Comparison of ENCODE assay signal across 9 mouse cellular contexts in genomic region chr11:62495276-62495801, GRCm38 (mm10). TPM values are rescaled to one million over a fixed set of nuclear protein-coding genes. Genes with fewer than 3 reads are reported as not detected.
DNase-seq lines count a peak whose midpoint lies in the region; ATAC-seq lines count a peak whose summit lies in the region.
"Had no signal": no experiment of that assay in that cellular context is flagged by ENCODE, and none has a peak within 500 bp of the region (broad histone marks: within the 10 kb centered on the region; RNA-seq: fewer than 3 reads in every experiment).

No protein-coding gene starts in this region.

- no peaks in the 10 kb centered on the region for H3K27me3 ChIP-seq in hindbrain, embryonic 10.5 days (ENCODE audit: insufficient read depth, poor library complexity, severe bottlenecking)
- no peaks in the 10 kb centered on the region for H3K27me3 ChIP-seq in hindbrain, embryonic 14.5 days (ENCODE audit: control insufficient read depth, insufficient read depth, low read length)
- H3K27me3 ChIP-seq in kidney, embryonic 14.5 days (ENCODE audit: control insufficient read depth, insufficient read depth, low read length) = no peaks in the 10 kb centered on the region

- peak; percentile 25 for DNase-seq in hindbrain, embryonic 10.5 days (ENCODE audit: low spot score)
- DNase-seq in hindbrain, embryonic 14.5 days (ENCODE audit: low spot score) = no peak
- peak; percentile 47 for DNase-seq in adrenal gland, postnatal 25 days
- peak; percentile 25 for DNase-seq in heart, adult 8-10 months (ENCODE audit: low spot score)
- DNase-seq in lung, postnatal 14 days = peak; percentile 64
- peak; percentile 23 for DNase-seq in urinary bladder, postnatal 25 days (ENCODE audit: low spot score)

- no peak overlapping the region for H3K4me2 ChIP-seq in hindbrain, embryonic 14.5 days (replicated peaks)
- H3K4me2 ChIP-seq in kidney, embryonic 14.5 days (replicated peaks; ENCODE audit: low read depth, low read length) = peak overlapping the region; percentile 4; the same call in 1 of the 2 replicates

- WGBS in hindbrain, embryonic 10.5 days = 33% methylated on average over 9 of the region's 10 CpGs
- WGBS in hindbrain, embryonic 14.5 days = 27% methylated on average over 10 of the region's 10 CpGs
- WGBS in kidney, embryonic 14.5 days = 25% methylated on average over 9 of the region's 10 CpGs

- no peaks in the 10 kb centered on the region for H3K36me3 ChIP-seq in hindbrain, embryonic 10.5 days
- H3K36me3 ChIP-seq in hindbrain, embryonic 14.5 days (replicated peaks; ENCODE audit: control insufficient read depth, insufficient read depth) = no peaks in the 10 kb centered on the region
- H3K36me3 ChIP-seq in kidney, embryonic 14.5 days (ENCODE audit: control insufficient read depth, insufficient read depth, low read length) = no peaks in the 10 kb centered on the region

- H3K9ac ChIP-seq in hindbrain, embryonic 14.5 days = no peak overlapping the region
- peak overlapping the region; percentile 28; the same call in 1 of the 2 replicates for H3K9ac ChIP-seq in kidney, embryonic 14.5 days (ENCODE audit: low read depth, low read length)

- H3K27ac ChIP-seq in hindbrain, embryonic 10.5 days = peak overlapping the region; percentile 87
- H3K27ac ChIP-seq in hindbrain, embryonic 14.5 days = no peak overlapping the region
- peak overlapping the region; percentile 76 for H3K27ac ChIP-seq in kidney, embryonic 14.5 days (ENCODE audit: low read depth, low read length)

- ATAC-seq in hindbrain, embryonic 14.5 days (ENCODE audit: low FRiP score) = no peak
- peak; percentile 38; the same call in 1 of the 2 replicates for ATAC-seq in kidney, embryonic 14.5 days (ENCODE audit: low FRiP score, low TSS enrichment)
- ATAC-seq in monocyte, adult 5-6 weeks (replicated peaks; ENCODE audit: insufficient number of reproducible peaks, low FRiP score, low TSS enrichment, poor library complexity, severe bottlenecking) = no peak

- H3K9me3 ChIP-seq in hindbrain, embryonic 10.5 days = no peaks in the 10 kb centered on the region
- no peaks in the 10 kb centered on the region for H3K9me3 ChIP-seq in hindbrain, embryonic 14.5 days (ENCODE audit: control insufficient read depth, low read length)
- no peaks in the 10 kb centered on the region for H3K9me3 ChIP-seq in kidney, embryonic 14.5 days (ENCODE audit: control insufficient read depth, low read length)
- H3K9me3 ChIP-seq: G1E had no signal

- no peak overlapping the region for H3K4me3 ChIP-seq in hindbrain, embryonic 10.5 days
- no peak overlapping the region for H3K4me3 ChIP-seq in hindbrain, embryonic 14.5 days (replicated peaks; ENCODE audit: low read length)
- no peak overlapping the region for H3K4me3 ChIP-seq in kidney, embryonic 14.5 days (ENCODE audit: low read length)

- peaks cover 18% of the 10 kb centered on the region for H3K4me1 ChIP-seq in hindbrain, embryonic 10.5 days (replicated peaks)
- H3K4me1 ChIP-seq in hindbrain, embryonic 14.5 days (replicated peaks; ENCODE audit: control insufficient read depth, insufficient read depth, low read length) = 0 out of 2 replicates have a peak, but pooled peaks cover 2% of the 10 kb centered on the region
- no peaks in the 10 kb centered on the region; the same call in none of the 2 replicates for H3K4me1 ChIP-seq in kidney, embryonic 14.5 days (ENCODE audit: control insufficient read depth, insufficient read depth, low read length)

RNA-seq across cellular contexts. Expression of gene Ncor1, which starts 37.0 kb away (rescaled TPM):
- 127 and 131 TPM in 2 replicates for polyA plus RNA-seq in hindbrain, embryonic 10.5 days (2016; fragmentation: Nextera tagmentation; extraction: Ambion mirVana)
- 189 and 202 TPM in 2 replicates for polyA plus RNA-seq in hindbrain, embryonic 14.5 days (2014; fragmentation: Nextera tagmentation; extraction: Ambion mirVana)
- 241 and 268 TPM in 2 replicates for total RNA-seq in adrenal gland, postnatal 25 days (2021)
- total RNA-seq in heart, adult 8-10 months (2022) = 100 to 1,000 TPM; 125 to 148 (median 138) TPM
- polyA plus RNA-seq in kidney, embryonic 14.5 days (2014; fragmentation: Nextera tagmentation; extraction: Ambion mirVana) = 160 and 203 TPM in 2 replicates
- total RNA-seq in monocyte, adult 5-6 weeks (2017) = 267 to 440 TPM (median 292 TPM) in 3 replicates

RNA-seq across cellular contexts. Expression of gene Pigl, which starts 37.1 kb away (rescaled TPM):
- polyA plus RNA-seq in hindbrain, embryonic 10.5 days (2016; fragmentation: Nextera tagmentation; extraction: Ambion mirVana) = 10.7 and 16.0 TPM in 2 replicates
- 8.6 and 10.4 TPM in 2 replicates for polyA plus RNA-seq in hindbrain, embryonic 14.5 days (2014; fragmentation: Nextera tagmentation; extraction: Ambion mirVana)
- total RNA-seq in adrenal gland, postnatal 25 days (2021) = 7.9 and 12.0 TPM in 2 replicates
- total RNA-seq in heart, adult 8-10 months (2022) = 1 to 10 TPM; 3.1 to 3.8 (median 3.3) TPM
- 12.3 and 15.1 TPM in 2 replicates for polyA plus RNA-seq in kidney, embryonic 14.5 days (2014; fragmentation: Nextera tagmentation; extraction: Ambion mirVana)
- 4.1 to 7.1 TPM (median 4.7 TPM) in 3 replicates for total RNA-seq in monocyte, adult 5-6 weeks (2017)

RNA-seq across cellular contexts. Expression of gene Cenpv, which starts 43.7 kb away (rescaled TPM):
- polyA plus RNA-seq in hindbrain, embryonic 10.5 days (2016; fragmentation: Nextera tagmentation; extraction: Ambion mirVana) = 27.8 and 39.0 TPM in 2 replicates
- polyA plus RNA-seq in hindbrain, embryonic 14.5 days (2014; fragmentation: Nextera tagmentation; extraction: Ambion mirVana) = 63.8 and 64.8 TPM in 2 replicates
- total RNA-seq in adrenal gland, postnatal 25 days (2021) = 40.0 and 44.4 TPM in 2 replicates
- 10 to 100 TPM; 21.2 to 27.5 (median 24.5) TPM for total RNA-seq in heart, adult 8-10 months (2022)
- 29.8 and 33.1 TPM in 2 replicates for polyA plus RNA-seq in kidney, embryonic 14.5 days (2014; fragmentation: Nextera tagmentation; extraction: Ambion mirVana)
- 6.1 to 14.6 TPM in 2 of 3 replicates, not detected in the other for total RNA-seq in monocyte, adult 5-6 weeks (2017)

RNA-seq across cellular contexts. Expression of gene Ubb, which starts 55.6 kb away (rescaled TPM):
- polyA plus RNA-seq in hindbrain, embryonic 10.5 days (2016; fragmentation: Nextera tagmentation; extraction: Ambion mirVana) = 3,368 and 3,918 TPM in 2 replicates
- 4,396 and 4,426 TPM in 2 replicates for polyA plus RNA-seq in hindbrain, embryonic 14.5 days (2014; fragmentation: Nextera tagmentation; extraction: Ambion mirVana)
- total RNA-seq in adrenal gland, postnatal 25 days (2021) = 1,162 and 1,405 TPM in 2 replicates
- 100 to 1,000 TPM; 692 to 761 (median 719) TPM for total RNA-seq in heart, adult 8-10 months (2022)
- 3,178 and 3,504 TPM in 2 replicates for polyA plus RNA-seq in kidney, embryonic 14.5 days (2014; fragmentation: Nextera tagmentation; extraction: Ambion mirVana)
- 1,289 to 1,782 TPM (median 1,376 TPM) in 3 replicates for total RNA-seq in monocyte, adult 5-6 weeks (2017)
